Mouse (Mus musculus) liver, adult (tissue): ENCODE data around the gene Atf7.
A peak's percentile ranks its signal among the peaks of the same experiment; 100 is the strongest.

Experiments
- GATA4 ChIP-seq: IDR thresholded peaks from 2 replicates; pipeline ENCODE4 v1.6.1; 2014; ENCODE audit warnings: mild to moderate bottlenecking, low read length; ENCODE audit not compliant: insufficient replicate concordance

Atf7 gene

DNA sequence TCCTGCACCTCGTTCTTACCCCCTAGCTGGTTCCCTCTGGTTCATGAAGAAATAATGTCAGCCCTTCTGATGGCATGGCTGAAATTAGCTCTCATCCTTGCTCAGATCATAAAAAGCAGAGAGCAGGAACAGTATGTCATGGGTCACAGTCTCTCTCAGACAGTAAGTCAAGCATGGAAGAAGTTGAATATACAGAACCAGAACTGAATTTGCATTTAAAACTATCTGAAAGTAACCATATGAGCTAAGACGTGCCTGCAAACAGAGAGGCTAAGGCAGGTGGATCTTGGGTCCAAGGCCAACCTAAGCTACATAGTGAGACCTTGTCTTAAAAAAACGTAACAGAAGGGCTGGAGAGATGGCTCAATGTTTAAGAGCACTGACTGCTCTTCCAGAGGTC is 112.3 kb downstream of the Atf7 start:
- no peak for TF ChIP-seq GATA4

DNA sequence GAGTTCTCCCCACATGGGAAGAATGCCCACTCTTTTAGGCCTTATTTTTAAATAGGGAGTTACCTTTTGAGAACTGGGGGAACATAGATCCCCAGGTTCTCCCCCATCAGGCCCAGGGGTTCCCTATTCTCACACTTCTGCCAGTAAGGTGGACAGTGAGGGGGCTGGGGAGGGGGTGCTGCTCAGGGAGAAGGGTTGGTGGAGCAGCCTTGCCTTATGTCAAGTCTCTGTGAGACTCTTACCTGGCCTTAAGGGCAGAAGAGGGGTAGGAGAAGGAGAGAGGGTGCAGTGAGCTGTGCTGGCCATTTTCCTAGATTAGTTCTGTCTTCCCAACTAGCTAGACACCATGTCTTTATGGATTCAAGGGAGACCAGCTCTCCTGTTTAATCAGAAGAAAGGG is 112.8 kb downstream of the Atf7 start:
- TF ChIP-seq GATA4: no peak

DNA sequence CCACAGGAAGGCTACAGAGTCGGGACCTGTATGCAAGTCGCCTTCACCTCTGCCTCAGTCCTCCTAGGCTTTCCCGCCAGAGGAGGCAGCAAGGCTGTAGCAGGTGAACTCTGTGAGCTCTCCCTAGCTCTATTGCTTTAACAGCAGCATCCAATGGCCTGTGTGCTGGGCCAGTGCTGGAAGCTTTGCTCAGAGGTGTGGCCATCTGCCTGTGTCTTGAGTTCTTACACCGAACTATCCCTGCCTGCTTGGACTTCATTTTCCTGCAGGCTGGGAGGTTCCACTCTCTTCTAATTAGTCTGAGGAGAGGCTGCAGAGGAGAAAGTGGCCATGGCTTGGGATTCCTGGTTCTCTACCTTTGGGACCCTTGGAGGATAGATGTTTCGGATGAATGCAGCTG is 113.3 kb downstream of the Atf7 start:
- TF ChIP-seq GATA4: no peak

DNA sequence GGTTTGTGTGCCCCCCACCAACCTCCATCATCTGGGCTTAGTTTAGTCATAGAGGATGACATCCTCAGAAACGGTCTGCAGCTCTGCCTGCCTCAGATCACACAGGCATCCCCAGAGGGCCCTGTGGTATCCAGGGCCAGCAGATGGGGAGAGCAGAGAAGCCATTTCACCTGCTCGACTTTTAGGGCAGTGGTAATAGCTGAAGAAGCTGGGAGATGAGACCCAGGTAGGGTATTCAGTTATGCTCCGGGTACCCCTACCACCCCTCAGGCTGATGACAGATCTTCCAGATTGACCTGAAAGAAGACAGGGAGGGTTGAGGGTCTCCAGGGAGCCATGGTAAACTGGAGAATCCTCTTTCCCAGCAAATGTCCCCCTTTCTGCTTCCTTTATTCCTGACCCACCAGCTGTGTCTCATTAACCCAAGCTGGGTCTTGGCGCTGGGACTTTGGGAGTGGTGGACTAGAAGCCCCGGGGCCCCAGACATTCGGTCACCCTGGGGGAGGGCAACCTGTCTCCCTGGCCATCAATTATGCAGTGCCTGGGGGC is 113.9 kb downstream of the Atf7 start:
- no peak for TF ChIP-seq GATA4

DNA sequence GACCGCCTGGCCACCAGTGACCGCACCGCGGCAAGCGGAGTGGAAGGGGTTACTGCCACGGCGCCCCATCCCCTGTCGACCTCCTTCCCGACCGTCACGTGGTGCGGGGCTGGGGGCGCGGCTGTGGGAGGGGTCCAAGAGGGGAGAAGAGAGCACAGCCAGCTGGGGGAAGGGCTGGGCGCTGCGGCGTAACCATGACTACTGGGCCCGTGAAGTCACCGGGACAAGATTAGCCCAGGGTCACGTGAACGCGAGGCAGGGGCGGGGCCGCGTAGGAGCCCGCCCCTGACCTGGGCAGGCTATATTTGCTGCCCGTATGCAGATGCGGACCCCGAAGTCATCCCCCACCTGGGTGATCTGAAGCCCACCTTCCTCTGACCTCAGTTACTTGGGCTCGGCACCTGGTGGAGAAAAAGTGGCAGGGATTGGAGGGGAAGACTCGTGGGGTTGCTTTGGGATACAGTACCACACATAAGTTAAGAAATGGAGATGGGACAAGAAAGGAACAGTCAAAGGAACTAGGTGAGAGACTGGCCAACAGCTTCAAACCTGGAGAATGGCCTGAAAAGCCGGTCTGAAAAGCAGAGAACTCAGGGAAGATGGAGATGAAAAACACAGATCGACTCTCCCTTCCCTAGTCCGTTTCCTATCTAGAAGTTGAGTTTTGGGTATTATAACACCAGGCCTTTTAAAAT is 114.5 kb downstream of the Atf7 start:
- TF ChIP-seq GATA4: peak; percentile 61; the same call in 1 of the 2 replicates

DNA sequence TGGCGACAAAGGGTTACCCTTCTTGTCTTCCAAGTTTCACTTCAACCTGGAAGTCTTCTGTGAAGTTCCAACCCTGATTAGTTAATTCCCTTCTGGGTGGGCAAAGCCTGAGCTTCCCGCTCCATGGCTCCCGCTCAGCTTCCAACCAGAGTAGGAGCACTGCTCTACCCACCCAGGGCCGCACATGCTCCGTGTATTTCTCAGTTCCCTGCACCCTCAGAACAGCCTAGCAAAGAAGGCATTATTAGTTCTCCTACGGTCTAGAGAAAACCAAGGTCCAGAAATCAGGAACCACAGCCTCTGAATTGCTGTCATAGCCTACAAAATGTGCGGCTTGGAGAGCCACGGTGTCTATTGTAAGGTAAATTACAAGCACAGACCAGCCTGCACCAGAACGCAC is 115.2 kb downstream of the Atf7 start:
- TF ChIP-seq GATA4: no peak

DNA sequence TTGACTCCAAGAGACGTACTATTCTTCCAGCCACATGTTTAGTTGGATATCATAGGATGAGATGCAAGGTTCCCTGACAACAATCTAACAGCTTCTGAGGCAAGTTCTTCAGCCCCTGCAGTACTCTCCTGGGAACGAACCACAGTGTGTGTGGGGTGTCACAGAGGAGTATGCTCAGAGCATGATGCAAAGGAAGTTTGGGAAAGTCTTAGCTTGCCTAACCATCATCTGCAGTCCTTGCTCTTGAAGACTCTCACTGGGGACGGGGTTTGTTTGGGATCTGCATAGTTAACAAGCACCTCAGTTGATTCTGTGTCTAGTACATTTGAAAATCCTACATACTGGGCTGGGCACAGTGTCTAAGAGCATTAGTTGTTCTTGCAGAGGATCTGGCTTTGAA is 116.9 kb downstream of the Atf7 start:
- no peak for TF ChIP-seq GATA4

DNA sequence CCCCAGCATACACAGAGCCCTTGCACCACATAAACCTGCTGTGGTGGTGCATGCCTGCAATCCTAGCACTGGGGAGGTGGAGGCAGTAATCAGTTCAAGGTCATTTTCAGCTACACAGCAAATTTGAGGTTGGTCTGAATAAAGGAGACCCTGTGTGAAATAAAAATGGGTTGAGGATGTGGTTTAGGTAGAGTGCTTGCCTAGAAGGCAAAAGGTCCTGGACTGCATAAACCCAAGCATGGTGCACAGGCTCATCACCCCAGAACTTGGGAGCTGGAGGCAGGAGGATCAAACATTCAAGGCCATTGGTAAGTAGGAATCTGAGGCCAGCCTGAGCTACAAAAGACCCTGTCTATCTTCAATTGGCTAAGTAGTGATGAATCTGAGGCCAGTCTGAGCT is 117.7 kb downstream of the Atf7 start:
- TF ChIP-seq GATA4: no peak

DNA sequence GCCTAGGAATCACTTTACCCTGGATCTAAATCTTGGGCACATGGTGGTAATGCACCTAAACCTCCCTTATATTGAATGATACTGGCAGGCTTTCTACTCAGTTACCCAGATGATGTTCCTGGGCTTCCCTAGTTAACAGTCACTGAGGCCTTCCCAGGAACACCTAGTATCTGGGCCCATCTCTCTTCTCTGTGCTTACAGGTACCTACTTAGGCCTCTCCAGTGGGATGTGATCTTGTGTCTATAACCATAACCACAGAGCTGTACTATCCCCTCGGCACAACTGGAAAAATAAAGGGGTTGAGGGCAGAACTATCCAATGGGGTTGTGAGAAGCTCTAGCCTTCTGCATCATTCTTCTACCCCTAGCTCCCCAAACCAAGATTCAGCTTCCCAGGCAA is 118.4 kb downstream of the Atf7 start:
- TF ChIP-seq GATA4: no peak

DNA sequence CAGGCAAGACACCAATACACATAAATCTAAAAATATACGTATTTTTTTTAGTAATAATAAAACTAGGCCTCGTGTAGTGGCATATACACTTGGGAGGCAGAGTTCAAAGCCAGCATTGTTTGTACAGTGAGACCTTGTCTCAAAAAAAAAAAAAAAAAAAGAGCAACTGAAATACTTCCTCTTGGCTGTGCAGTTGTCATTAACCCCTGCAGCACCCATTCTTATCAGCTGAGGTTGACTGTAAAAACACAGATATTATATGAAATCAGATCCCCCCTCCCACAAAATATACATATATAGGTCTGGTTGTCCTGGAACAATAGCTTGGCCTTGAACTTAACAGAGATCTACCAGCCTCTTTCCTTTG is 118.8 kb downstream of the Atf7 start:
- no peak for TF ChIP-seq GATA4

DNA sequence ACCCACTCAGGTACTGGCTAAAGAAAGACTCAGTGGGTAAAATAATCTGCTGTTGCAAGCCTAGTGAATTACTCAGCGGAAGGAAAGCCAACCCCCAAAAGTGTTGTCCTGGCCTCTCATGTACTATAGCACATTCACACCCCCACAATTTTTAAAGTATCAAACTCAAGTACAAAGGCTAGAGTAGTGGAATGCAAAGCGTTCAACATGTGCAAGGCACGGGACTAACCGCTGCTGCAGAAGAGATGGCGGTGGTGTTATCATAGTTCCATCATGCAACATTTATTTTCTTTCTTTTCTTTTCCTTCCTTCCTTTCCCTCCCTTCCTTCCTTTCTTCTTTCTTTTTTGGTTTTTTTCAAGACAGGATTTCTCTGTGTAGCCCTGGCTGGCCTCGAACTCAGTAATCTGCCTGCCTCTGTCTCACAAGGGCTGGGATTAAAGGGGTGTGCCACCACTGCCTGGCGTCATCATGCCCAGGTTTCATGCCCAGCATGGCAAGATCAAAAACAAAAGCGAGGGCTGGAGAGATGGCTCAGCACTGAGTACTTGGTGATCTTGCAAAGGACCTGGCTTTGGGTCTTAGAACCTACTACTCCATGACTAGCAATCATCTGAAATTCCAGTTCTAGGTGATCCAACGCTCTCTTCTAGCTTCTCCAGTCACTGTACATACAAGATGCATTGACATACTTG is 119.3 kb downstream of the Atf7 start:
- no peak for TF ChIP-seq GATA4

DNA sequence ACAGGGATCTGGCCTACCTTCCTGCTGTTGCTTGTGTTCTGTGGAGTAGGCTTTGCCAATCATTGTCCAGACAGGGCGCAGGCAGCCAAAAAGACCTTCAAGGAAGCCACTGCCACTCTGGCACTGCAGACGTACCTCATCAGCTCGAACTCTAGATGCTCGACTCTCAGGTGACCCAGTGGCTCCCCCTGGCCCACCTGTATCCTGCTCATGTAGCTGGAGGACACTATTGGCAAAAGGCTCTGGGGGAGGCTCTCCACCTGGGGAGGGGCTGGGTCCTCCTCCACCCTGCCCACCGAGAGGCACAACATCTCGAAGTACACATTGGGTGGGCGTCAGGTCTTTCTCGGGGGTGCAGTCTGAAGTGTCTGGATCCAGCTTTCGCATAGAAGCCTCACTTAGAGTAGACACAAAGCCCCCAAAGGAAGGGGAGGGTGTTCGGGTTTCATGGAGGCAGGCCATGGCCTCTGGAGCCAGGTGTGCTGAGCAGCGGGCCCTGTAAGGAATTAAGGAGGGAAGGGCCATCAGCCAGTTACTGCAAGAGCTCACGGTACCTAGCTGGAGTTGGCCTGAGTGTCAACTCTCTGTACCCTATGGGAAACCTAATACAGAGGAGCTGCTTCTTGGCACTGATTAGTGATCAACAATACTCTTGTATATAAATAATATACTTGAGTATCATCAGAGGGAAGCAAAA is 120.0 kb downstream of the Atf7 start:
- TF ChIP-seq GATA4: no peak

DNA sequence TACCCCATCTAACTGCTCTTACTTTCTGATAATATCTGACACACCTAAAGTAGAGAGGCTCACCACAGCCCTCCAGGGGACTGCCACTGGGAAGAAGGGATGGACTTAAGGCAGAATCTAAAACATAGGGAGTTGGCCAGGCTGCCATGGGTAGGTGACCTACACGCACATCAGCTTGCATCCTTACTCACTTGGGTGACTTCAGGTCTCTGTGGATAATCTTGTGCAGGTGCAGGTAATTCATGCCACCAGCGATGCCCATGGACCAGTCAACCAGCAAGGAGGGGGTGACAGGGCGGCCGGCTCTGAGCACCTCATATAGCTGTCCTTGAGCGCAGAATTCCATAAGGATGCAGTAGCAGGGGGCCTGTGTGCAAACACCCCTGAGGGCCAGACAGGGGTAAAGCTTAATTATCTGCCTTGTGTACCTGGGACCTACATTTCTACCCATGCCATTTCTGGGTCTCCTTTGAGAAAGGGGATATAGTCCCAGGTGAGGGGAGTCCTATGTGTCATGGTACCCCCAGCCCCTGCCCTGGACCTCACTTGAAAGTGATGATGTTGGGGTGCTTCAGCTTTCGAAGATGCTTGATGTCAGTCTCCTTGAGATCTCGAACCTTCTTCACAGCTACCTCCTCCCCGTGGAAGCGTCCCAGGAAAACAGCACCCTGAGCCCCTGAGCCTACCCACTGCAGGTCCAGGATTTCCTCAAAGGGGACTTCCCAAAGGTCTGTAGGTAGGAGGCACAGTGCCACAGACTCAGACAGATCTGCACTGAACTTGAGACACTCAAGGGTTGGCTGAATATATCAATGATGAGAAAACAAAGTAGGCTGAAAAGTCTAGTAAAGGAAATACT is 121.1 kb downstream of the Atf7 start:
- no peak for TF ChIP-seq GATA4

DNA sequence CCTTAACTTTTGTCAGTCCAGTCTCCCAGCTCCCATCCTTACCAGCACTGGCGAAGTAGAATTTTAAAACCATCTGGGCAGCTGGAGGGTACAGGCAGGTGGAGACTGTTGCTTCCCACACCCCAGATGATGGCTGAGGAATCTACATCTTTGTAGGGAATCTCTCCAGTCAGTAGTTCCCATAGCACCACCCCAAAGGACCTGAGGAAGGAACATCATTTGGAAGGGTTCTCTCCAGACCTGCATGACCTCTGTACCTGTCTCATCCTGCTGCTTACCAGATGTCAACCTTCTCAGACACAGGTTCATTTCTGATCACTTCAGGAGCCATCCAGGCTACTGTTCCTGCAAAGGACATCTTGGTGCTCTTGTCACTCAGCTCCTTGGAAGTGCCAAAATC is 121.8 kb downstream of the Atf7 start, which contains the start of gene Gm10337:
Gm10337 (plus strand) TSS at position 276 of the 400 bp plus-strand sequence.
- no peak for TF ChIP-seq GATA4

DNA sequence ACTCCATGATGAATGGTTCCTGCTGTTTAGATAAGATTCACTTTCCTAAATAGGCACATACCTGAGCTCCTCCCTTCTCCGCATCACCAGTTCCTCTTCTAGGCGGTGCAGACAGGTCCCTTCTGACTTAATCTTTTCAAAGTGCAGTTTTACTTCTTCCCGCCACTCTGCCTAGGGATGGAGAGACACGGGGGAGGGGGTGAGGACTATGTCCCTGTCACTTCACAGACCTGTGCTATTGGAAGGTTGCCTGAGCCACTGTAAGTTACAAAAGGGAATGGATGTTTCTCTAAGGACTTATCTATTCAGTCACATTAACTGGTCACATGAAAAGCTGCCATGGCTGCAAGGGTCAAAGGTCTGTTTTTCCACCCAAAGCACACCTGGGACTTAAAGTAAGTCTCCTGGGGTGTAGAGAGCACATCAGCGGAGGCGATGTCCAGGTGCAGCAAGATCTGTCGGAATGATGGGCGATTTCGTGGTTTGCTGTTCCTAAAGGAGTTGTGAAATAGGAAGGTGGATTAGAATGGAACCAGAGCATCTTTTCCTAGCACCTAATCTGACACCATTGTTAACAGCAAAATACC is 122.9 kb downstream of the Atf7 start:
- no peak for TF ChIP-seq GATA4
